Mouse (Mus musculus) embryonic facial prominence, embryonic 14.5 days (tissue): ENCODE data around the gene Begain. TPM values are rescaled to one million over a fixed set of nuclear protein-coding genes. Genes with fewer than 3 reads are reported as not detected.

Experiments used
- ATAC-seq: fragments of 200-750 bp; cut with Nextera tagmentation; 2 replicates; pipeline ENCODE4 v1.8.0; 2017; ENCODE audit warnings: low read depth, moderate number of reproducible peaks, moderate TSS enrichment
- DNase-seq: peaks from one replicate; pipeline ENCODE4 v3.0.0-alpha.2; 2015; ENCODE audit warnings: low spot score
- H3K27ac ChIP-seq: fragments of 300-500 bp; sonication (generic); replicated peaks from 2 replicates; pipeline ENCODE4 v1.5.1; 2014; ENCODE audit warnings: low read depth, mild to moderate bottlenecking, low read length, moderate library complexity
- H3K27me3 ChIP-seq: fragments of 300-500 bp; sonication (generic); replicated peaks from 2 replicates; pipeline ENCODE4 v1.6.1; 2014; ENCODE audit warnings: low read length; ENCODE audit not compliant: control insufficient read depth, insufficient read depth
- H3K36me3 ChIP-seq: fragments of 300-500 bp; sonication (generic); 2 replicates; pipeline ENCODE4 v1.6.1; 2014; ENCODE audit warnings: low read length, mixed read lengths; ENCODE audit not compliant: control insufficient read depth, insufficient read depth
- H3K4me1 ChIP-seq: fragments of 300-500 bp; sonication (generic); 2 replicates; pipeline ENCODE4 v1.6.1; 2014; ENCODE audit warnings: antibody characterized with exemption, low read length; ENCODE audit not compliant: control insufficient read depth, insufficient read depth
- H3K4me2 ChIP-seq: fragments of 300-500 bp; sonication (generic); 2 replicates; pipeline ENCODE4 v1.6.1; 2014; ENCODE audit warnings: low read depth, mild to moderate bottlenecking, low read length, moderate library complexity, mixed read lengths
- H3K4me3 ChIP-seq: fragments of 300-500 bp; sonication (generic); 2 replicates; pipeline ENCODE4 v1.5.1; 2014; ENCODE audit warnings: low read depth, mild to moderate bottlenecking, low read length
- H3K9ac ChIP-seq: fragments of 300-500 bp; sonication (generic); 2 replicates; pipeline ENCODE4 v1.6.1; 2014; ENCODE audit warnings: low read depth, mild to moderate bottlenecking, low read length, moderate library complexity, mixed read lengths
- H3K9me3 ChIP-seq: fragments of 300-500 bp; sonication (generic); 2 replicates; pipeline ENCODE4 v1.6.1; 2016; ENCODE audit warnings: low read length; ENCODE audit not compliant: control insufficient read depth
- WGBS: fragments of 180-500 bp; shearing (Covaris S2); extraction: QIAGEN DNeasy Blood & Tissue Kit; methylation state at CpG from one replicate; pipeline ENCODE4 v1.1.7; 2014; 5-methylcytosine and 5-hydroxymethylcytosine counted together
- polyA plus RNA-seq: library from polyadenylated mRNA; unstranded; fragments of >200 nt; fragmentation: Nextera tagmentation; extraction: Ambion mirVana; gene quantifications from 2 replicates; pipeline ENCODE4 v1.2.1, GENCODE M21; 2014

Begain gene
- polyA plus RNA-seq, 1 experiment from 2014 or later: 15.7 TPM

- no peak overlapping the region for H3K4me2 ChIP-seq
- no peak overlapping the region for H3K9ac ChIP-seq
- H3K4me3 ChIP-seq: no peak overlapping the region
- no peaks in the 10 kb centered on the region for H3K36me3 ChIP-seq
- ATAC-seq: peak; percentile 24; the same call in 1 of the 2 replicates
- H3K27me3 ChIP-seq: no peaks in the 10 kb centered on the region; the same call in 1 of the 2 replicates
- no peaks in the 10 kb centered on the region for H3K4me1 ChIP-seq
- DNase-seq: no peak
- no peaks in the 10 kb centered on the region for H3K9me3 ChIP-seq
- 23% methylated on average over 5 of the region's 5 CpGs for WGBS
- H3K27ac ChIP-seq: no peak overlapping the region
Measured at GRCm38 (mm10) chr12:109044497-109044896, 23.5 kb downstream of the Begain start.

- no peak overlapping the region for H3K4me3 ChIP-seq
- no peak overlapping the region for H3K4me2 ChIP-seq
- H3K9me3 ChIP-seq: no peaks in the 10 kb centered on the region
- WGBS: 42% methylated on average over 7 of the region's 7 CpGs
- H3K27me3 ChIP-seq: peaks cover 5% of the 10 kb centered on the region
- H3K4me1 ChIP-seq: no peaks in the 10 kb centered on the region
- H3K36me3 ChIP-seq: no peaks in the 10 kb centered on the region
- H3K9ac ChIP-seq: no peak overlapping the region
- DNase-seq (peak; percentile 28), ATAC-seq (no peak)
- no peak overlapping the region for H3K27ac ChIP-seq
Measured at GRCm38 (mm10) chr12:109039311-109039710, 28.7 kb downstream of the Begain start.

GRCm38 (mm10) chr12:109038179-109038819, 29.7 kb downstream of the Begain start:
- H3K9ac ChIP-seq: no peak overlapping the region
- DNase-seq (no peak), ATAC-seq (no peak)
- H3K36me3 ChIP-seq: 0 out of 2 replicates have a peak, but pooled peaks cover 7% of the 10 kb centered on the region
- H3K27me3 ChIP-seq: peaks cover 15% of the 10 kb centered on the region
- H3K9me3 ChIP-seq: no peaks in the 10 kb centered on the region
- no peak overlapping the region for H3K27ac ChIP-seq
- H3K4me1 ChIP-seq: 0 out of 2 replicates have a peak, but pooled peaks cover 1% of the 10 kb centered on the region
- H3K4me3 ChIP-seq: no peak overlapping the region
- WGBS: 33% methylated on average over 14 of the region's 14 CpGs
- H3K4me2 ChIP-seq: no peak overlapping the region

GRCm38 (mm10) chr12:109037026-109037425, 31.0 kb downstream of the Begain start:
- 76% methylated on average over 2 of the region's 2 CpGs for WGBS
- 0 out of 2 replicates have a peak, but pooled peaks cover 3% of the 10 kb centered on the region for H3K4me1 ChIP-seq
- H3K9me3 ChIP-seq: no peaks in the 10 kb centered on the region
- DNase-seq (no peak), ATAC-seq (no peak)
- H3K36me3 ChIP-seq: 0 out of 2 replicates have a peak, but pooled peaks cover 7% of the 10 kb centered on the region
- H3K27me3 ChIP-seq: peaks cover 26% of the 10 kb centered on the region
- H3K4me2 ChIP-seq: no peak overlapping the region
- H3K9ac ChIP-seq: no peak overlapping the region
- no peak overlapping the region for H3K27ac ChIP-seq
- H3K4me3 ChIP-seq: no peak overlapping the region

GRCm38 (mm10) chr12:109023780-109024179, 44.2 kb downstream of the Begain start:
- ATAC-seq (no peak), DNase-seq (no peak)
- 60% methylated on average over 9 of the region's 9 CpGs for whole genome bisulfite sequencing
- no peak overlapping the region for H3K9ac ChIP-seq
- H3K27ac ChIP-seq: no peak overlapping the region
- H3K36me3 ChIP-seq: 0 out of 2 replicates have a peak, but pooled peaks cover 10% of the 10 kb centered on the region
- H3K4me1 ChIP-seq: no peaks in the 10 kb centered on the region
- H3K4me2 ChIP-seq: no peak overlapping the region
- no peak overlapping the region for H3K4me3 ChIP-seq
- H3K9me3 ChIP-seq: no peaks in the 10 kb centered on the region
- H3K27me3 ChIP-seq: no peaks in the 10 kb centered on the region

GRCm38 (mm10) chr12:109022966-109023365, 45.1 kb downstream of the Begain start:
- ATAC-seq: no peak

GRCm38 (mm10) chr12:109022181-109022691, 45.8 kb downstream of the Begain start:
- no peak overlapping the region for H3K27ac ChIP-seq
- H3K9ac ChIP-seq: no peak overlapping the region
- no peak overlapping the region for H3K4me2 ChIP-seq
- H3K4me3 ChIP-seq: no peak overlapping the region
- no peaks in the 10 kb centered on the region for H3K4me1 ChIP-seq
- H3K36me3 ChIP-seq: 0 out of 2 replicates have a peak, but pooled peaks cover 10% of the 10 kb centered on the region
- ATAC-seq (no peak), DNase-seq (no peak)
- H3K27me3 ChIP-seq: no peaks in the 10 kb centered on the region
- 80% methylated on average over 9 of the region's 10 CpGs for WGBS
- H3K9me3 ChIP-seq: no peaks in the 10 kb centered on the region

More at GRCm38 (mm10) chr12:109022966-109023365, 45.1 kb downstream of the Begain start:
- no peaks in the 10 kb centered on the region for H3K27me3 ChIP-seq
- H3K9ac ChIP-seq: no peak overlapping the region
- H3K4me2 ChIP-seq: no peak overlapping the region
- DNase-seq: no peak
- H3K9me3 ChIP-seq: no peaks in the 10 kb centered on the region
- H3K36me3 ChIP-seq: 0 out of 2 replicates have a peak, but pooled peaks cover 10% of the 10 kb centered on the region
- no peak overlapping the region for H3K4me3 ChIP-seq
- H3K4me1 ChIP-seq: no peaks in the 10 kb centered on the region
- WGBS: 84% methylated on average over 5 of the region's 5 CpGs
- no peak overlapping the region for H3K27ac ChIP-seq

- Histone ChIP-seq H3K27ac (no peak overlapping the region), H3K4me1 (no peaks in the 10 kb centered on the region), H3K9ac (no peak overlapping the region), H3K4me2 (no peak overlapping the region), H3K36me3 (no peaks in the 10 kb centered on the region), H3K27me3 (no peaks in the 10 kb centered on the region), H3K9me3 (no peaks in the 10 kb centered on the region), H3K4me3 (no peak overlapping the region)
- 88% methylated on average over 18 of the region's 18 CpGs for WGBS
- peak; percentile 32 for DNase-seq
- peak; percentile 84 for ATAC-seq
Measured at GRCm38 (mm10) chr12:109010070-109010649, 57.9 kb downstream of the Begain start.
